Mouse (Mus musculus): ENCODE data around the gene Ccdc146.
"Not testable (repeated sequence)": the region's sequence is repeated elsewhere in the genome, so short reads cannot be mapped to it uniquely, and the experiment has no call there.

Ccdc146 gene

DNA sequence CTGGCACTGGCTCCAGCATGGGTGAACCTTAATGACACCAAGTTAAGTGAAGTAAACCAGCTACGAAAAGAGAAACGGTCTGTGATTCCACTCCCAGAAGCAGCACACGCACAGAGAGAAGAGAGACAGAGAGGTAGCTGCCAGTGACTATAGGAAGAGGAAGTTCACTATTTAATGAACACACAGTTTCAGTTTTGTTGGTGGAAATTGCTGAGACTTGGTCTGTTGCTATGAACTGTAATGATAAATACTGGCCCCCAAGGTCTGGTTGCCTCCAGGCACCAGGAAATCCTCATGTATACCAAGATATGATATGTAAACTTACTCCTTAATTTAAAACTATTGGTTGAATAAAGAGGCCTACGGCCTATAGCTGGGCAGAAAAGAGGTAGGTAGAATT lies 38.0 kb downstream of the Ccdc146 start:
- no peak for DNase-seq

DNA sequence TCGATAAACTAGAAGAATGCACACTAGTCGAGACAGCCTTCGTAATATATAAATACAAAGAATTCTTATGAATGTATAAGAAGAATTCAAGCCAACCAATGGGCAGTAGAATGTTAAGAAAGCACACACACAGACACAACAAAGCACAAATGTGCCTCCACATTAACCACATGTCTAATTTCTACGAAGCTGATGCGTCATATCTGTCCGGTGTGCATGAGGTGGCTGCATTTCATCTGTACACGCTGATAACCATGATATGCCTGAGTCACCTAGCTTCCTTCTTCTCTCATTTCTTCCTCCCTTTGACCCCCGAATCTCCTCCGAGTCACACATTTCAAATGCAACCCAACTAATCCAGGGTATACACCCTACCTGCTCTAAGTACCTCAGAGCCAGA lies 39.5 kb downstream of the Ccdc146 start:
- DNase-seq, result no peak

- DNase-seq, result no peak
Observed at GRCm38 (mm10) chr5:21384252-21384960, 40.1 kb downstream of the Ccdc146 start.

DNA sequence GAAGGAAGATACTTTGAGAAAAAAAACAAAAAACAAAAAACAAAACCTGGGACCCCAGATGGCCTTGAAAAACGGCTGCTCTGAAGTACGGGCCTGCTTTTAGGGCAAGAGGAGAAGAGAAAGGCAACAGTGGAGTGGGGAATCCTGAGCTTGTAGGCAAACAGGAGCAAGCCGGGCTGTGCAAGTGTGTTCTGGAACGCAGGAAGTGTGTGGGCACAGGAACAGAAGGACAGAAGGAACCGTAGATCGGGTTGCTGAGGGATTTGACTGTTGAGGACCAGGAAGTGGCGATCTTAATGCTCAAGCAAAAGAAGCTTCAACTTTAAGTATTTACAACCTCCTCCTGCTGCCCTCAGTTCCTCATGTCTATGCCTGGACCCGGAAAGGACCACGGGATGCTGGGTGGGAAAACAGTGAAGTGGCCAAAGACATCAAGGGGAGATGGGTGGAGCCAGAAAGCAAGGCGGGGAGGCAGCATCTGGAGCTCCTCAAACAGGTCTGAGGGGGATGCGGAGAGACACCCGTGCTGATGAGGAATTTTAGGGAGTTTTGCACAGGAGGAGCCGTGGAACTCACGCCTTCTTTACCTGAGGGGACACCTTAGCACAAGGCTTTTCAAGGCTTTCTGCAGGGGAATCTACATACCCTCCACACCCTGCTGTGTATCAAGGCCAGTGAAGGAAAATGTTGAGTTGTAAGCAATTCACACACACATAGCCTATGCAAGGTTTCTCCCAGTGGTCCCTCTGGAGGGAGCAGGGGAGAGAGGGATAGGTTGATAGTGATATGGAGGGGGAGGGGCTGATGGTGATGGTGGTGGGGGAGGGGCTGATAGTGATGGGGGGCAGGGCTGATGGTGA lies 40.9 kb downstream of the Ccdc146 start:
- DNase-seq, result no peak

GRCm38 (mm10) chr5:21382678-21383077 lies 41.8 kb downstream of the Ccdc146 start:
- DNase-seq, result no peak

DNA sequence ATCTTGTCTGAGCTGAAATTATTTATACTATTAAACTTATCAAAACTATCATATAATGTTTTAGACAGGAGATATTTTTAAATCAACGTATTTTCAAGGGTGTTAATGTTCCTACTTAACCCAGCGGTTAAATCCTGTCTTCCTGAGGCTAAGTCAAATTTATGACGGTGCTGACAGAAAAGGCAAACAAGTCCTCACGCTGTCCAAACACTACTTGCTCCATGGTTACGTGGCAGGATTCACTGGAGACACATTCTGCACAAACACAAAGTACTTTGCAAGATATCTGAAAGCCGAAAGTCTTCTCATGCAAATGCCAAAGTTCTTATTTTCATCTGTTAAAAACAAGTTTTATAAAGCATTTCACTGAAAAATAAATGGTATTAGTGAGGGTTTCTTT lies 42.5 kb downstream of the Ccdc146 start:
- DNase-seq, result no peak

- no peak for DNase-seq
Observed at GRCm38 (mm10) chr5:21378397-21378796, 46.1 kb downstream of the Ccdc146 start.

GRCm38 (mm10) chr5:21376935-21377334 lies 47.5 kb downstream of the Ccdc146 start:
- DNase-seq, result no peak

DNA sequence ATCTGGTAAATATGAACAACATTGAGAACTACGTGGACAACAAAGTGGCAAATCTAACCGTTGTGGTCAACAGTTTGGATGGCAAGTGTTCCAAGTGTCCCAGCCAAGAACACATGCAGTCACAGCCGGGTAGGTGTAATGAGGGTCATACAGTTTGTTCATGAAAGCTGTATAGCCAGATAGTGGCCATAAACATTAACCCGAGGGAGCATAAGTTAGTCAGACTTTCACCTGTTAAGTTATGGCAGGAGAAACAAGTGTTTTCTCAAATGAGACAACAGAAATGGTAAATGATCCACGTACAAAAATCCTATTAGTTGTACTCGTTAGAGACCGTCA lies 51.3 kb downstream of the Ccdc146 start:
- DNase-seq, result no peak

- DNase-seq, result peak; percentile 13
Observed at GRCm38 (mm10) chr5:21372493-21373179, 51.8 kb downstream of the Ccdc146 start, which contains the start of gene Fgl2. Fgl2 (plus strand) TSS chr5:21372642.

GRCm38 (mm10) chr5:21371920-21372319 lies 52.6 kb downstream of the Ccdc146 start:
- DNase-seq, result no peak

DNA sequence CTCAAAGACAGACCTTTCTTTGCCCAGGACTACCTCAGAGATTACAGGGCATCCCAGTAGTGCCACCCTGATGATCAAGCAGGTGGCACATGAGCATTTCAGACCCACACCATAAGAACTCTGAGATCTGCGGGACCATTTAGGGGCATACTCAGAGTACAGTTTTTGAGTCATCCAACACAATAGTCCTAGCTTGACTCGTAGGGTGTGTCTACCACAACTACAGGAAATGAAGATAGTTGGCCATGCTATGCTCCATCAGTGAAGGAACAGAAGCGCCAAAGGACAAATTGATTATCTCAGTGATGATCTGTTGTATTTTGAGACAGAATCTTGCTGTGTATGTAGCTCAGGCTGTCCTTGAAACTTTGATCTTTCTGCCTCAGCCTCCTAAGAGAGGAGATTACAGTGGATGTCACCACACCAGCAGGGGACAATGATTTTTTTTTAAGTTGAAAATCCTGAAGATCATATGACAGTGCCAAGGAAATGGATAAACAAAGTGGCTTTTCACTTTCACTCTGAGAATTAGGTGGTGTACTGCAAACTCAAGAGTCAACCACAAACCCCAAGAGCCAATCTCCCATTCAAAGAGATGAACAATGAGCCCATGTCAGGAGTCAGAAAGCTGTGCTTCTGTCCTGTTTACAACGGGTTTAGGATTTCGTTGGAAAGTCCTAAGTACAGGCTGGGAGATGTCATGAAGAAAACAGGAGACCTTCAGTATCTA lies 54.1 kb downstream of the Ccdc146 start:
- no peak for DNase-seq

- no peak for DNase-seq
Observed at GRCm38 (mm10) chr5:21367514-21367913, 57.0 kb downstream of the Ccdc146 start.

GRCm38 (mm10) chr5:21366338-21367053 lies 58.0 kb downstream of the Ccdc146 start:
- no peak for DNase-seq

GRCm38 (mm10) chr5:21363343-21363742 lies 61.1 kb downstream of the Ccdc146 start:
- DNase-seq, result no peak

DNA sequence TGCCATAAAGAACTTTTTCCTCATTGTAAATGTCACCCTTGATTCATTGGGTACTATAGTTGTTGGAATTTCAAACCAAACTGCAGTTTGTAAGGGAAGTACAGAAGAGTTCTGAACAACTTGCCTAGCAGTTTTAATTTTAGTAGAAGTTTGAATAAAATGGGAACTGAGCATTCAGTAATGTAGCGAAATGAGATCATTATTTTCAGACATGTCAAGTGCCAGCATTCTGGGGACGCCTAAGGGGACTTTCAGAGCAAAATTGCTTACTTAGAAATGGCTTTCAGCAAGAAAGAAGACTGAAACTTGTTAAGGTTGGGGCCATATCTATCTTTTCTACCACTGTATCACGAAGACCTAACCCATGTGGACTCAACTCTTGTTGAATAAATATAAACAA lies 65.8 kb downstream of the Ccdc146 start:
- no peak for DNase-seq

- DNase-seq, result no peak
Observed at GRCm38 (mm10) chr5:21351678-21352077, 72.8 kb downstream of the Ccdc146 start.

GRCm38 (mm10) chr5:21348366-21348765 lies 76.1 kb downstream of the Ccdc146 start:
- DNase-seq, result no peak

DNA sequence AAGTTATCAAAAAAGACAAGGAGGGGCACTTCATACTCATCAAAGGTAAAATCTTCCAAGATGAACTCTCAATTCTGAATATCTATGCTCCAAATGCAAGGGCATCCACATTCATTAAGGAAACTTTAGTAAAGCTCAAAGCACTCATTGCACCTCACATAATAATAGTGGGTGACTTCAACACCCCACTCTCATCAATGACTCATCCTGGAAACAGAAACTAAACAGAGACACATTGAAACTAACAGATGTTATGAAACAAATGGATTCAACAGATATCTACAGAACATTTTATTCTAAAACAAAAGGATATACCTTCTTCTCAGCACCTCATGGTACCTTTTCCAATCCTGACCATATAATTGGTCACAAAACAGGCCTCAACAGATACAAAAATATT lies 82.2 kb downstream of the Ccdc146 start:
- DNase-seq, result not testable (repeated sequence)

GRCm38 (mm10) chr5:21332119-21332518 lies 92.4 kb downstream of the Ccdc146 start:
- DNase-seq, result no peak

GRCm38 (mm10) chr5:21331656-21332055 lies 92.8 kb downstream of the Ccdc146 start:
- no peak for DNase-seq
